Mouse (Mus musculus) forebrain, embryonic 12.5 days (tissue): ENCODE results near the gene Rbms1. TPM values are rescaled to one million over a fixed set of nuclear protein-coding genes. Genes with fewer than 3 reads are reported as not detected.

Source experiments
- ATAC-seq: fragments of 200-750 bp; cut with Nextera tagmentation; 2 replicates; pipeline ENCODE4 v1.8.0; 2017; ENCODE audit warnings: moderate TSS enrichment; ENCODE audit not compliant: low FRiP score
- H3K27ac ChIP-seq: fragments of 300-500 bp; sonication (generic); 2 replicates; pipeline ENCODE4 v1.5.1; 2016; ENCODE audit warnings: mild to moderate bottlenecking
- H3K27me3 ChIP-seq: fragments of 300-500 bp; sonication (generic); 2 replicates; pipeline ENCODE4 v1.6.1; 2016; ENCODE audit warnings: mild to moderate bottlenecking
- H3K36me3 ChIP-seq: fragments of 300-500 bp; sonication (generic); replicated peaks from 2 replicates; pipeline ENCODE4 v1.6.1; 2016; ENCODE audit warnings: mild to moderate bottlenecking
- H3K4me1 ChIP-seq: fragments of 300-500 bp; sonication (generic); 2 replicates; pipeline ENCODE4 v1.6.1; 2016
- H3K4me2 ChIP-seq: fragments of 300-500 bp; sonication (generic); 2 replicates; pipeline ENCODE4 v1.6.1; 2016; ENCODE audit warnings: mild to moderate bottlenecking, moderate library complexity
- H3K4me3 ChIP-seq: fragments of 300-500 bp; sonication (generic); replicated peaks from 2 replicates; pipeline ENCODE4 v1.5.1; 2016; ENCODE audit warnings: mild to moderate bottlenecking
- H3K9ac ChIP-seq: fragments of 300-500 bp; sonication (generic); 2 replicates; pipeline ENCODE4 v1.6.1; 2016; ENCODE audit warnings: mild to moderate bottlenecking
- H3K9me3 ChIP-seq: fragments of 300-500 bp; sonication (generic); 2 replicates; pipeline ENCODE4 v1.6.1; 2016
- WGBS: fragments of 180-500 bp; shearing (Covaris S2); methylation state at CpG from one replicate; pipeline ENCODE4 v1.1.7; 2016; 5-methylcytosine and 5-hydroxymethylcytosine counted together
- polyA plus RNA-seq: library from polyadenylated mRNA; unstranded; fragments of >200 nt; fragmentation: Nextera tagmentation; extraction: Ambion mirVana; gene quantifications from 2 replicates; pipeline ENCODE4 v1.2.1, GENCODE M21; 2016

The Rbms1 gene
- polyA plus RNA-seq, 1 experiment from 2014 or later, result 31.9 TPM

DNA sequence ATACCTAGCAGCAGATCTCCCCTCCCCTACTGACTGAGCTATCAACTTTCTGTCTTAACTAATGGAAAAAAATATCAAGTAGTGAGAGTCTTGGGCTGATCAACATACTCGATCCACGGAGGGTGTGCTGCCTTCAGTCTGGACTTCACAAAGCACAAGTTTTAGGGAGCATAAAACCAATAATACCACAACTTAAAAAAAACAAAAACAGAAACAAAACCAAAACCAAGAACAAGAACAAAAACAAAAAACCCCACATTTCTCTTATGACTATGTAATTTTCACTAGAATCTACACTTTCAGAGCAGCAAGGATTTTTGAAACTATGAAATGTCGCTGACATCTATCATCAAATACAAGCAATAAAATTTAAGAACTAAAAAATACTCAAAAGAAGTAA, 212.4 kb downstream of the Rbms1 start:
- H3K27ac ChIP-seq, result no peak overlapping the region
- no peaks in the 10 kb centered on the region for H3K4me1 ChIP-seq
- peaks cover 14% of the 10 kb centered on the region; the same call in 1 of the 2 replicates for H3K27me3 ChIP-seq
- WGBS, result 92% methylated on average over 3 of the region's 3 CpGs
- H3K9ac ChIP-seq, result no peak overlapping the region
- H3K36me3 ChIP-seq, result no peaks in the 10 kb centered on the region
- H3K9me3 ChIP-seq, result no peaks in the 10 kb centered on the region
- H3K4me3 ChIP-seq, result no peak overlapping the region
- ATAC-seq, result no peak
- H3K4me2 ChIP-seq, result no peak overlapping the region

DNA sequence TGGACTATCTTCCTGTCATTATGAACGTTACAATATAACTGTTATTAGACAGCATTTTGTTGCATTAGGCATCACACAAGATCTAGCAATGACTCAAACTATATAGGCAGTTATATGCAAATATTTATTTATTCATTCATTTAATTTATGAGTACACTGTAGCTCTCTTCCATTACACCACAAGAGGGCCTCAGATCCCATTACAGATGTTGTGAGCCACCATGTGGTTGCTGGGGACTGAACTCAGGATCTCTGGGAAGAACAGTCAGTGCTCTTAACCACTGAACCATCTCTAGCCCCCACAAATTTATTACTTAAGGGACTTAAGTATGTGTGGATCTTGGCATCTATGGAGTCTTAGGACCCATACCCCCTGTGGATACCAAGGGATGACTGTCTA, 214.4 kb downstream of the Rbms1 start:
- ATAC-seq, result no peak
- Histone ChIP-seq H3K36me3 (no peaks in the 10 kb centered on the region), H3K4me2 (no peak overlapping the region), H3K4me3 (no peak overlapping the region), H3K9ac (no peak overlapping the region), H3K9me3 (no peaks in the 10 kb centered on the region), H3K27ac (no peak overlapping the region), H3K4me1 (no peaks in the 10 kb centered on the region), H3K27me3 (peaks cover 14% of the 10 kb centered on the region; the same call in 1 of the 2 replicates)
- WGBS, result 98% methylated on average over 1 of the region's 1 CpGs

DNA sequence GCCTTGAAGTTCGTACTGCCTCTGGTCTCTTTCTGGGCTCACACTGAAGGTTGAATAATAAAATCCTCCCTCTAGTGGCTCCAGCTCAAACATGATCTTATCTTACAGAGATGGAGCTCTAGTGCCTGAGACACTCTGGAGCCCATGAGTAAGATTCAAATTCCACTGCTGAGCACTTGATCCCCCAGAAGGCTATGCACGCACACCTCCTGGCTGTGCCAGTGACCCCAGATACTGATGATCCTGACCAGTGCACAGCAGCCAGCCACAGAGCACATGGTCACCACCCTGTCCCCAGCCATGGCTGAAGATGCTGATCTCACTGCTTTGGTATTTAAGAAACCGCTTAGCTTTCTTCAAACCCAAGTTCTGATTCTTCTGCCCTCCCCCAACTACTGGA, 215.4 kb downstream of the Rbms1 start:
- Histone ChIP-seq H3K4me2 (no peak overlapping the region), H3K27ac (no peak overlapping the region), H3K9ac (no peak overlapping the region), H3K4me1 (no peaks in the 10 kb centered on the region), H3K4me3 (no peak overlapping the region), H3K36me3 (no peaks in the 10 kb centered on the region), H3K27me3 (peaks cover 14% of the 10 kb centered on the region; the same call in 1 of the 2 replicates), H3K9me3 (no peaks in the 10 kb centered on the region)
- 77% methylated on average over 3 of the region's 3 CpGs for WGBS
- ATAC-seq, result no peak

DNA sequence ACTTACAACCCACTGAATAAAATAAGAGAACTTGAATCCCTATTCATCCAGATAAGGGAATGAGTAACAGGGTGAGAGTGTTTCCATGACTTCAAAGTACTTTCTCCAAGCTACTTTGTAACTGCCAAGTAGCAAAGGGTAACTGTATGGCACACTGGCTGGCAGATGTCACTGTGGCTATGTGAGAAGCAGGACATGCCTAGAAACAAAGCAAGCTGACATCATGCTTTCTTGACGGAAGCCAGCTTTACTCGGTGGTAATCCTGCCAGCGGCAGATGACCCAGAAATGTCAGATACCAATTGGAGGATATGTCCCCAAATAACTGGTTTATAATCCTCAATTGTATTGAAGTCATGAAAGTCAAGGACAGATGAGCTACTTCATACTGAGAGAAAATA, 218.3 kb downstream of the Rbms1 start:
- Histone ChIP-seq H3K9ac (no peak overlapping the region), H3K9me3 (no peaks in the 10 kb centered on the region), H3K4me1 (no peaks in the 10 kb centered on the region), H3K4me2 (no peak overlapping the region), H3K4me3 (no peak overlapping the region), H3K27me3 (peaks cover 26% of the 10 kb centered on the region; the same call in 1 of the 2 replicates), H3K27ac (no peak overlapping the region), H3K36me3 (no peaks in the 10 kb centered on the region)
- ATAC-seq, result no peak
- WGBS, result 70% methylated on average over 3 of the region's 3 CpGs

DNA sequence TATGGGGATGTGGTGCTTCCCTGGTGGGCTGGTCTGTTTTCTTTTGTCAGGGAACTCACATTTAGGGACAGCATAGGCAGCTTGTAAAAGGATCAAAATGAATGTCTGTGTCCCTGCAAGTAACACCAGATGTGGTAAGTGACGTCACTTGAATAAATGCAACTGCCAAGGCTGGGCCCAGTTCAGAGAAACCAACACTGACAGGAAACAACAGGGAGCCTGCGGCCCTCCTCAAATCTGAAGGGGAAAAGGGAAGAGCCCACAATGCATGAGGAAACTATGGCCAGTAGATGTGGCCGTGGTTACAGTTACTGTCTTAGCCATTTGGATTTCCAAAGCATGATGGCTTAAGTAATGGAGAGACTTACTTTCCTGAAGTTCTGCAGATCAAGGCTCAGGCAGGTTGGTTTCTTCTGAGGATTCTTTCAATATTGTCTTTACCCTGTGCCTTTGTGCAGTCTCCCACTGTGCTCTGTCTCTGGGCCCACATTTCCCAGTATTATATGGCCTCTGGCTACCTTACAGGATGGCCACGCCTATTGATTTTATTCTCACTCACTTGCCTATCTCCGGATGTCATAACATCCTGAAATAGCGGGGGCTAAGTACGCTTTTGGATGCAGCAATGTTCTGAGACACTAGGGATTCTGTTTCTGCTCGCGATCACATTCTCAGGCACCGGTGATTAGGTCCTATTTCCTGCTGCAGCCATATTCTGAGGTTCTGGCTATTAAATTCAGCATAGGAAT, 223.4 kb downstream of the Rbms1 start:
- peaks cover 22% of the 10 kb centered on the region; the same call in 1 of the 2 replicates for H3K27me3 ChIP-seq
- no peak overlapping the region for H3K27ac ChIP-seq
- H3K4me3 ChIP-seq, result no peak overlapping the region
- no peaks in the 10 kb centered on the region for H3K9me3 ChIP-seq
- no peaks in the 10 kb centered on the region for H3K36me3 ChIP-seq
- ATAC-seq, result no peak
- no peak overlapping the region for H3K9ac ChIP-seq
- H3K4me2 ChIP-seq, result no peak overlapping the region
- no peaks in the 10 kb centered on the region for H3K4me1 ChIP-seq
- WGBS, result 80% methylated on average over 10 of the region's 10 CpGs

DNA sequence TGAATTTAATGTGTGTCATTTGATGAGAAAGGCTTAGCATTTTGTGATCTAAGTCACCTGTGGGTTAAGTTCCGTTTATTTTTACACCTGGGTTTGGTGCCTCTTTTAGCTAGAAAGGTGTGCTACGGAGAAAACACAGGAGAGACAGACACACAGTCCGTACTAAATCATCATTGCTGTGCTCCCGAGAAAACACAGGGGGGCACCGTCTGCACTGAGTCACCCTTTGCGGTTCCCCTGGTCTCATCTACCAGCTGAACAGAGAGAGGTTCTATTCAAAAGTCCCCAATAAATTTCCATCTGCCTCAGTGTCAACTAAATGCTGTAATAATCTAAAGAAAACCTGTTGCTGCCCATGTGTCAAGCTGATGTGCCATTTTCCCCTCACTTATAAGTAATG, 232.1 kb downstream of the Rbms1 start:
- no peaks in the 10 kb centered on the region for H3K36me3 ChIP-seq
- 0 out of 2 replicates have a peak, but pooled peaks cover 3% of the 10 kb centered on the region for H3K4me1 ChIP-seq
- no peak overlapping the region for H3K9ac ChIP-seq
- H3K27ac ChIP-seq, result no peak overlapping the region
- H3K27me3 ChIP-seq, result peaks cover 12% of the 10 kb centered on the region
- H3K4me2 ChIP-seq, result no peak overlapping the region
- 54% methylated on average over 6 of the region's 6 CpGs for WGBS
- no peaks in the 10 kb centered on the region for H3K9me3 ChIP-seq
- ATAC-seq, result no peak
- no peak overlapping the region for H3K4me3 ChIP-seq

DNA sequence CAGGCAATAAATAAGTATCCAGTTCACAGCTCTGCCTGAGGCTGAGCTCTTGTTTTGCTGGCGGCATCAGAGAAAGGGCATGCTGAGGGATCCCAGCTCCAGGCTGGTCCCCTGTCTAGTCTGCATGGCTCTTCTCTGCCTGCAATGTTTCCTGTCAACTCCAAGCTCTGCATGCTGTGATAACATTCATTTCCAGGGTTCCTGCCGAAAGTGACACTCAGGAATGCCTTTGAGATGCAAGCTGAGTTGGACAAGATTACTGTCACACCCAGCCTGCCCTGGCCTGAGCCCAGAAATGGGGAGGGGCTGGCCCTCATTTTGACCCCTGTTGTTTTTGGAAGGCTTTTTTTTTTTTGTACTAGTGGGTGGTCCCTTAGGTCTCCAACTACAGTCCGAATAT, 233.0 kb downstream of the Rbms1 start:
- no peaks in the 10 kb centered on the region for H3K36me3 ChIP-seq
- no peak overlapping the region for H3K4me3 ChIP-seq
- no peak overlapping the region for H3K4me2 ChIP-seq
- no peaks in the 10 kb centered on the region for H3K9me3 ChIP-seq
- ATAC-seq, result no peak
- peaks cover 12% of the 10 kb centered on the region for H3K27me3 ChIP-seq
- H3K9ac ChIP-seq, result no peak overlapping the region
- 0 out of 2 replicates have a peak, but pooled peaks cover 3% of the 10 kb centered on the region for H3K4me1 ChIP-seq
- H3K27ac ChIP-seq, result no peak overlapping the region
- 16% methylated on average over 3 of the region's 3 CpGs for WGBS

DNA sequence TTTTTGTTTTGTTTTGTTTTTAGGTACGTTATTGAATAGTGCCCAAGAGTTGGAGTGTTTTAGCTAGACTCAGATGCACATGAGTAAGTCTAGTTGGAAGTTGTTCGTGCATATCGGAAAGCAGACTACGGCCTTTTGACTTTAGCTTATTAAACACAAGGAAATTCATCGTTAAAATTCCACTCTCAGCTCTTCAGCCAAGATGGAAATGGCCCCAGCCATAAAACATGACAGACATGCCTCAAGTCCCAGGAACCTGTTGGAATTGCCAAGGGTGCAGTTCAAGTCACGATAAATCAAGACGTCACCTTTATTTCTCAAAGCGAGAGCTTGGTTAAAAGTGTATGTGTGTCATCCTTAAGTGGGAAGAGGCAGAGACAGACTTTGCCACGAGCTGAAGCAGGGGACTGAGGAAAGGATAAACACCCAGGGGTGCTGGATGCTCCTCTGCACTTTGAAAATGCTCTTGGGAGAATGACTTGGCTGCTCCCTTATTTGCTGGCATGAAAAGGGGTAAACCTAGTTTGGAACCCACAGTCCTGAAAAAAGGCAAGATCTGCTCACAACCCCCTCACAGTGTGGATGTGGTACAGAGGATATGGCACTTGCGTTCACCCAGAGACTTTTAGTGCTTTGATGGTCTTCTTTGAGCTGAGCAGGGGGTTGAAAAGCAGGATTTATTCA, 233.9 kb downstream of the Rbms1 start:
- no peak overlapping the region for H3K9ac ChIP-seq
- no peak overlapping the region for H3K27ac ChIP-seq
- peaks cover 19% of the 10 kb centered on the region for H3K27me3 ChIP-seq
- ATAC-seq, result no peak
- no peaks in the 10 kb centered on the region for H3K9me3 ChIP-seq
- H3K36me3 ChIP-seq, result no peaks in the 10 kb centered on the region
- no peak overlapping the region for H3K4me2 ChIP-seq
- no peak overlapping the region for H3K4me3 ChIP-seq
- 0 out of 2 replicates have a peak, but pooled peaks cover 3% of the 10 kb centered on the region for H3K4me1 ChIP-seq
- 65% methylated on average over 10 of the region's 10 CpGs for WGBS

DNA sequence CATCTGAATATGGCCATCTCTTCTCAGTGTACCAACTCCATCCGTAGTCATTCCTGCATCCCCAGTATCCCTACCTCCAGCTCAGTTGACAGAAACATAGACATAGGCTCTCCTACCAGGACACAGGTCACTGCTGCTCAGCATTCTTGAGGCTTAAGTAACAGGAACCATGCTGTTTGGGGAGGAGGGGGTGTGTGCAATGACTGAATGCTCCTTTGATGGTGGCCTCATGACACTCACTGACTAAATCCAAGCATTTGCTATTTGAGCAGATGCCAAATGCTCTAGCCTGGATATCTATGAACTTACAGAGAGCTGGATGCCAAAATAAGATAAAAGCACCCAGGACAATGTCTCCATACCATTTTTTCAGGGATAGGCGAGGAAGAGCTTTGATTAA, 238.3 kb downstream of the Rbms1 start:
- Histone ChIP-seq H3K9ac (no peak overlapping the region), H3K27ac (no peak overlapping the region), H3K9me3 (no peaks in the 10 kb centered on the region), H3K27me3 (peaks cover 33% of the 10 kb centered on the region), H3K4me2 (no peak overlapping the region), H3K36me3 (no peaks in the 10 kb centered on the region), H3K4me1 (peaks cover 6% of the 10 kb centered on the region; the same call in 1 of the 2 replicates), H3K4me3 (no peak overlapping the region)
- 74% methylated on average over 2 of the region's 2 CpGs for WGBS
- no peak for ATAC-seq

DNA sequence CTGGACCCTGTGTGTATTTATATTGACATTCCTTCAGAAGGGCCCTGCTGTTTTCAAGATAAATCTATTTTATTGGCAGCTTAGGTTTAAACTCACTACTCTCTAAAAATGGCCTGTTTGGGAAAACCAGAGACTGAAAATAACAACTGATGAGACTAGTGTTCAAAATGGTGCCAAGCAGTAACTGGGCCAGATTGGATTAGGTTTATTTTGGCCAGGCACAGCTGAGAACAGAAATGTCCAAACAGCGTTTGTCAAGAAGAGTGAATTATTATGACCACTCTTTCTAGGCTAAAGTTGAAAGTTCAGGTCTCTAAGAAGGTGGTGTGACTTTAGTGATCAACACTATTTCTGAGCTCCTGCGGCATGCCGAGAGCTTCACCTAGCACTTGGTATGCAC, 240.0 kb downstream of the Rbms1 start:
- no peak overlapping the region for H3K4me2 ChIP-seq
- WGBS, result 91% methylated on average over 3 of the region's 3 CpGs
- ATAC-seq, result no peak
- H3K9ac ChIP-seq, result no peak overlapping the region
- H3K27me3 ChIP-seq, result peaks cover 41% of the 10 kb centered on the region
- peaks cover 6% of the 10 kb centered on the region; the same call in 1 of the 2 replicates for H3K4me1 ChIP-seq
- H3K36me3 ChIP-seq, result no peaks in the 10 kb centered on the region
- H3K27ac ChIP-seq, result no peak overlapping the region
- H3K4me3 ChIP-seq, result no peak overlapping the region
- H3K9me3 ChIP-seq, result no peaks in the 10 kb centered on the region

DNA sequence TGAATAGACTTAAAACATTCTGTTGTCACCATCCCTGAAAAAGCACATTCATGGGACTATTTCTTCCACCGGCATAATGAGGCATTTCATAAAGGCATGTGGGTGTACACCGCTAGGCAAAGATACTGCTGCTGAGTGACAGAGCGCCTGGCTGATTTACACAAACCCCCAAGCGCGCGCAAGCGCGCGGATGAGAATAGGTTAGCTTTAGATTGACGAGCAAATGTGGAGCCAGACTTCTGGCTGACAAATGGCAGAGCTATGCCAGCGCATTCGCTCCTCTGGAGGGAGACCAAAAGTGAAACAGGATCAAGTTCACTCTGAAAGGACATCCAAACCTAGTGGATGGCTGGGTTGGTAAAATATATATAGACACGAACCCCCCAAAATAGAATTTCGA, 240.5 kb downstream of the Rbms1 start, which contains the start of gene Itgb6:
Gene Itgb6, minus strand, starts transcription at position 130 of the 400 bp plus-strand sequence.
- WGBS, result 48% methylated on average over 14 of the region's 14 CpGs
- Histone ChIP-seq H3K4me1 (peaks cover 6% of the 10 kb centered on the region; the same call in 1 of the 2 replicates), H3K27ac (no peak within 1 kb of the TSS), H3K4me3 (no peak within 1 kb of the TSS), H3K9me3 (no peaks in the 10 kb centered on the region), H3K36me3 (no peaks in the 10 kb centered on the region), H3K4me2 (0 out of 2 replicates have a peak within 1 kb of the TSS, but pooled peaks have one; percentile 17), H3K27me3 (peaks cover 42% of the 10 kb centered on the region), H3K9ac (no peak within 1 kb of the TSS)
- ATAC-seq, result no peak

DNA sequence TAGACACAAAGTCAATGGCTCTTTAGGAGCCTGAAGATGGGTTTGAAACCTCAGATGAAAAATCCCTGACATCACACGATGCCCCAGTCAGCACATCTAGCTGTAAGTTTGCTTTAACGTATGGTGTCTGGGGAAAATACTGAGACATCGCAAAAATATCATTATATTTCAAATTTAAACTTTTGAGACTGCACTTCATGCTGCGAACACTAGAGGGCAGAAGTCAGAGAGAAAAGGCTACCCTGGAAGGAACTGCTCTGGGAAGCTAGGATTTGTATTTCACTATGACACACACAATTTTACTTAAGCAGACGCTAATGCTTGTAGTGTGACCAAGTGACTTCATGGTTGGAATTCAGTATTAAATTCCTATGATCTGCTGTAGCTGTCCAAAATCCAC, 242.1 kb downstream of the Rbms1 start:
- H3K27me3 ChIP-seq, result peaks cover 44% of the 10 kb centered on the region
- no peak overlapping the region for H3K4me3 ChIP-seq
- no peaks in the 10 kb centered on the region for H3K9me3 ChIP-seq
- H3K27ac ChIP-seq, result no peak overlapping the region
- WGBS, result 20% methylated on average over 5 of the region's 5 CpGs
- peaks cover 6% of the 10 kb centered on the region; the same call in 1 of the 2 replicates for H3K4me1 ChIP-seq
- H3K4me2 ChIP-seq, result no peak overlapping the region
- no peak for ATAC-seq
- no peaks in the 10 kb centered on the region for H3K36me3 ChIP-seq
- no peak overlapping the region for H3K9ac ChIP-seq
